Mouse (Mus musculus) lung, adult 2 months (tissue): Measurements from ENCODE around the gene Acat1.

Experiments
- CTCF ChIP-seq: fragments of 200-500 bp; IDR thresholded peaks from 2 replicates; pipeline ENCODE4 v1.5.1; 2011; ENCODE audit warnings: mild to moderate bottlenecking, low read length, control low read depth; ENCODE audit not compliant: insufficient read depth
- POLR2A ChIP-seq: fragments of 200-500 bp; IDR thresholded peaks from 2 replicates; pipeline ENCODE4 v1.6.1; 2011; ENCODE audit warnings: low read depth, mild to moderate bottlenecking, control low read depth, low read length, borderline replicate concordance; ENCODE audit errors: extremely low read depth

DNA sequence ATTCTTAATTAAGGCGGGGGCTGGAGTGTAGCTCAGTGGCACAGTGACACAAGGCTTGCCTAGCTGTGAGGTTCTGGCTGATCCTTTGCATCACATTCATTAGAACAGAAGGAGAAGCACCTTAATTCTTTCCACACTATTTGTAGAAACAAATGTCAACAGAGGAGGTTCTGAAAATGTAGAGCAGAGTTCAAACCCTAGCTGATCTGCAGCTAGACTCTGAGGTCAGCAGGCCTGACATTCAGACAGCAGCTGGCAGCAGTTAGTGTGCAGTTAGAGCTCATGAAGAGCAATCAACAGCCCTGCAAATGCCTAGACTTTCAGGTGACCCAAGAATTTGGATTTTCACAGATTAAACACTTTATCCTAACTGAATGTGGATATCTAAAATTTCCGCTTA, 8.6 kb downstream of the Acat1 start:
- TF ChIP-seq POLR2A: no peak
- no peak for TF ChIP-seq CTCF
